Mouse (Mus musculus): ENCODE measurements around the gene Ddx42.
"Not testable (repeated sequence)": the region's sequence is repeated elsewhere in the genome, so short reads cannot be mapped to it uniquely, and the experiment has no call there.

The Ddx42 gene

GRCm38 (mm10) chr11:106201337-106202122 is 15.2 kb upstream of the Ddx42 start:
- DNase-seq (ENCODE audit: low read depth, low spot score): peak; percentile 66

DNA sequence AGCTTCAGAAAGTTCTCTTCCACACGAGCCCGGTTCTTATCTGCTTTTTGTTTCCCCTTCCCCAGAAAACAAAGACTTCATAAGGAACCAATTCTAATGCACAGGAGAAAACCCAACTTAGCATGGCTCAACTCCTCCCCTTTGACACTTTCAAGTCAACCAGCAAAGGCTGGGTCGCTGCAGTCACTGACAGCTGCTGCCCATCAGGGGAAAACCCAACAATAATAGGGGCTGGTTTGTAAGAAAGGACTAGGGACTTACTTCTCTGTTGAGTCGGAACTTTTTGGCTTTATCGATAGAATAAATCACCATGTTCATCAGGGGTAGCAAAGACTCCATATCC is 14.6 kb upstream of the Ddx42 start, which contains the start of gene Strada:
Strada (minus strand) TSS at position 46 of the 343 bp plus-strand sequence.
- peak; percentile 68 for DNase-seq (ENCODE audit: low read depth, low spot score)

- no peak for DNase-seq (ENCODE audit: low read depth, low spot score)
Observed at GRCm38 (mm10) chr11:106212771-106213170, 4.0 kb upstream of the Ddx42 start.

- no peak for DNase-seq (ENCODE audit: low read depth, low spot score)
Observed at GRCm38 (mm10) chr11:106214856-106215255, 1.9 kb upstream of the Ddx42 start.

DNA sequence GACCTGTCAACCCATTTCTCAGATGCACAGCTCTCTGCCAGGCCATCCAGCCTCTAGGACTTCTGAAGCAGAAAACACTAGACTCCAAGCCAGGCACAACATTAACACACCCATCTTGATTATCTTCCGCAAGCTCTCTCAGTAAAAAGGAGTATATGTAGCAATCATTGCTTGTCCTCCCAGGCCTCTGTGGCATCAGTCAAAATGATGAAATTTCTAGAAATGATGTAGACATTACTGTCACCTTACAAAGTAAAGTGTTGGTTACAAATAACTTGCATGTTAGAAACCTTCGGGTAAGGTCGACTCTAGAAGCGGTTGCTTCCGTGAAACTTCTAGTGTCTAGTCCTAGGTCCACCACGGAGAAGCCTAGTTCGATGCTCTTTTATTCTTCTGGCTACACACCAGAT is 1.3 kb upstream of the Ddx42 start:
- no peak for DNase-seq (ENCODE audit: low read depth, low spot score)

GRCm38 (mm10) chr11:106215927-106216729 is 598 bp upstream of the Ddx42 start, which contains the start of gene Ccdc47:
Gene Ccdc47, minus strand, starts transcription at chr11:106216344.
- DNase-seq (ENCODE audit: low read depth, low spot score): peak; percentile 99

DNA sequence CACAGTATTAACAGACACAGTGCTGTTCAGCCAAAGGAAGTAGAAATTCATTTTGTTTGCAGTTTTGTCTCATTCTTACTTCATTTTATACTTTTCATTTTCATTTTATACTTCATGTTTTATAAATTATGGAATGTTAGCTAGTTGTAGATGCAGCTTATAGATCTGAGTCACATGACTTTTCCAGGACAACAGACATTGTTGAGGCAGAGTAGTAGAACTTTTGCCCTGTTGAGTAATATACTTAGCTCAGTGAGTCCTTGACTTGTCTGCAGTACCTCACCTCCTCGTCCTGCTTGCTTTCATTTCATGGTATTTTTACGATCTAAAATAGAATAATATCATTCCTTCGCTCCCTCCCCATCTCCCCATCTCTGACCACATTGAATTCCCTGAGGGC is 3.9 kb downstream of the Ddx42 start:
- DNase-seq (ENCODE audit: low read depth, low spot score): no peak

DNA sequence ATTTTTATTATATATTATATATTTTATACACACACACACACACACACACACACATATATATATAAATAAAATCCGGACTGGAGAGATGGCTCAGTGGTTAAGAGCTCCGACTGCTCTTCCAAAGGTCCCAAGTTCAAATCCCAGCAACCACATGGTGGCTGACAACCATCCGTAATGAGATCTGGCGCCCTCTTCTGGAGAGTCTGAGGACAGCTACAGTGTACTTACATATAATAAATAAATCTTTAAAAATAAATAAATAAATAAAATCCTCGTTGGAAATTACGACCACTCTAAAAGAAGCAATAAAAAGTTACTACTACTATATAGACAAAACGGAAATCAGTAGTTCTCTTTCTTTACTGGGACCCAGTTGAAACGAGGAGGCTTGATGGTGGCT is 17.3 kb downstream of the Ddx42 start:
- not testable (repeated sequence) for DNase-seq (ENCODE audit: low read depth, low spot score)

DNA sequence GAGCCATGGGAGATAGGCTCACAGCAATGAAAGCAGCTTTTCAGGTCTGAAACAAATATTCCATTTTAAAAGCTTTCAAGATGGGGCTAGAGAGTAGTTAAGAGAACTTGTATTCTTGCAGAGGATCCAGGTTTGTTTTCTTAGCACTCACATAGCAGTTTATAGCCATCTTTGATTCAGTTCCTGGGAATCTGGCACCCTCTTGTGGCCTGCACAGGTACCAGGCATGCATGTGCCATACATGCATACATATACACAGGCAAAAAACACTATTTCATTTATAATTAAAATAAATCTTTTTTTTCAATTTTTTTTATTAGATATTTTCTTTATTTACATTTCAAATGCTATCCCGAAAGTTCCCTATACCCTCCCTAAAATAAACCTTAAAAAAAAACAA is 30.1 kb downstream of the Ddx42 start:
- peak; percentile 62 for DNase-seq (ENCODE audit: low read depth, low spot score)

GRCm38 (mm10) chr11:106249326-106249725 is 32.6 kb downstream of the Ddx42 start:
- no peak for DNase-seq (ENCODE audit: low read depth, low spot score)

DNA sequence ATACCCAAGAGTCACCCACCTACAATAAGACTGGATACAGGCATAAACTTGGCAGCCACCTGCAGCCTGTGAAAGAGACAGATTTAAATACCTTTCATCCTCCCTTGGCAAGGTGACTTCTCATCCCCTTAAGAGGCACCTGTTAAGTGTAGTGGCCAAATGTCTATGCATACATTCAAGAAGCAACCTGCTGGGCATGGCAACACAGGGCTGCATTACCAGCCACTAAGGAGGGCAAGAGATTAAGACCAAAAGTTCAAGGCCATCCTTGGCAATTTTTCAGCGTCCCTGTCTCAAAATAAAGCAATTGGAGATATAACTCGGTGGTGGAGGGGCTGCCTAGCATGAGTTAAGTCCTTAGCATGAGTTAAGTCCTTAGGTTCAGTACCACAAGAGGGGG is 38.0 kb downstream of the Ddx42 start:
- DNase-seq (ENCODE audit: low read depth, low spot score): no peak

- DNase-seq (ENCODE audit: low read depth, low spot score): no peak
Observed at GRCm38 (mm10) chr11:106255174-106255573, 38.4 kb downstream of the Ddx42 start.

- peak; percentile 98 for DNase-seq (ENCODE audit: low read depth, low spot score)
Observed at GRCm38 (mm10) chr11:106255685-106256451, 39.1 kb downstream of the Ddx42 start, which contains the start of the genes Ftsj3 and Psmc5. Gene Ftsj3, minus strand, starts transcription at chr11:106256079. Gene Psmc5, plus strand, starts transcription at chr11:106256154.

DNA sequence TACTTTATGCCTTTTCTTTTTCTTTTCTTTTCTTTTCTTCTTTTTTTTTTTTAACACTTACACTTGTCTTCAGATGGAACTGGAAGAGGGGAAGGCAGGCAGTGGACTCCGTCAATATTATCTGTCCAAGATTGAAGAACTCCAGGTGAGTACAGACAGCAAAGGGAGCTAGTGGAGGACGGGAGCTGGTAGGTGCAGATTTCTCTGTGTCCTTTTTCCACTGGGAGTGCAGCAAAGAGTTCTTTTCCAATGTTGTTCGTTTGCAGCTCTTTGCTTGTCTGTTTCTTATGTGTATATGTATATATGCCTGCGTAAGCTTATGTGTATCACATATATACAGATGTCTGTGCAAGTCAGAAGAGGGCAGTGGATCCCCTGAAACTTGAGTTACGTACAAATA is 40.0 kb downstream of the Ddx42 start:
- DNase-seq (ENCODE audit: low read depth, low spot score): no peak

GRCm38 (mm10) chr11:106260826-106261450 is 44.2 kb downstream of the Ddx42 start:
- DNase-seq (ENCODE audit: low read depth, low spot score): no peak

GRCm38 (mm10) chr11:106263963-106264362 is 47.2 kb downstream of the Ddx42 start:
- DNase-seq (ENCODE audit: low read depth, low spot score): no peak

DNA sequence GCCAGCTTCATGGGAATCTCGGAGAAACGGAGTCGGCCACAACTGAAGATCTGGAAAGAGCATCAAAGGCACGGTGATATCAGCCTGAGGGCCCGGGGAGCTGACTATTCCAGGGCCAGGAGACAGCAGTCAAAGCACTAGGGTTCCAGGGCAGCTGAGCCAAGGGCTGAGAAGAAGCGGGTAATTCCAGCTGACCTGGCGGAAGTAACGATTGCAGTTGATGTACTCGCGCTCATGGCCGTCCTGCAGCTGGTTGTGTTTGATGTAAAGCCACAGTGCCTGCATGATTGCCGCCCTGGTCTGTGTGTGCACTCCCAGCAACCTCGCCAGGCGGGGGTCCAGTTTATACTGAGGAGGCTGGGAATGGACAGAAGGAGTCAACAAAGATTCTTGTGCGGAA is 48.3 kb downstream of the Ddx42 start:
- no peak for DNase-seq (ENCODE audit: low read depth, low spot score)

DNA sequence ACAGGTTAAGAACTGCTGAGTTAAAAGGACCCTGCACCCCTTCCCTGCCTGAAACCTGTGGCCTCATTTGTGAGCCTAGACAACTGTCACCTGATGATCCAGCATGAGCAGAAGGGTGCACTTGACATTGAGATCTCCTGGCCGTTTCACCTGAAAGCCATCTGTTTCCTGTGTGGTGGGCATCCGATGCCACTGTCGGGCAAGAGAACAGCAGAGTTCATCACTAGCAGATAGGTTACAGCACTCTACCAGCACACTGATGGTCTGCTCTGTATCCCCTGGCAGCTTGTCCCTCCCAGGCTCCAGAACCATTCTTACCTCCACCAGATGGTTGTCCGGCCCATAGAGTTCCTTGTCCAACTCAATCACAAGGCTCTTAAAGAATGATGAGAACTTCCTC is 48.8 kb downstream of the Ddx42 start:
- no peak for DNase-seq (ENCODE audit: low read depth, low spot score)

GRCm38 (mm10) chr11:106266431-106266830 is 49.7 kb downstream of the Ddx42 start:
- no peak for DNase-seq (ENCODE audit: low read depth, low spot score)

- no peak for DNase-seq (ENCODE audit: low read depth, low spot score)
Observed at GRCm38 (mm10) chr11:106267311-106267852, 50.7 kb downstream of the Ddx42 start.

GRCm38 (mm10) chr11:106267871-106268270 is 51.1 kb downstream of the Ddx42 start:
- no peak for DNase-seq (ENCODE audit: low read depth, low spot score)
